Mouse (Mus musculus) kidney, embryonic 15.5 days (tissue): ENCODE results near the gene Ess2. TPM values are rescaled to one million over a fixed set of nuclear protein-coding genes. Genes with fewer than 3 reads are reported as not detected.
A peak's percentile ranks its signal among the peaks of the same experiment; 100 is the strongest.

ENCODE experiments used
- ATAC-seq: fragments of 200-750 bp; cut with Nextera tagmentation; replicated peaks from 2 replicates; pipeline ENCODE4 v1.8.0; 2017; ENCODE audit warnings: moderate TSS enrichment; ENCODE audit not compliant: low FRiP score
- H3K27ac ChIP-seq: fragments of 300-500 bp; sonication (generic); 2 replicates; pipeline ENCODE4 v1.5.1; 2015; ENCODE audit warnings: mild to moderate bottlenecking, inconsistent platforms
- H3K27me3 ChIP-seq: fragments of 300-500 bp; sonication (generic); 2 replicates; pipeline ENCODE4 v1.6.1; 2015; ENCODE audit warnings: inconsistent platforms
- H3K36me3 ChIP-seq: fragments of 300-500 bp; sonication (generic); 2 replicates; pipeline ENCODE4 v1.6.1; 2015; ENCODE audit warnings: inconsistent platforms
- H3K4me1 ChIP-seq: fragments of 300-500 bp; sonication (generic); 2 replicates; pipeline ENCODE4 v1.6.1; 2015; ENCODE audit warnings: inconsistent platforms
- H3K4me2 ChIP-seq: fragments of 300-500 bp; sonication (generic); 2 replicates; pipeline ENCODE4 v1.6.1; 2015; ENCODE audit warnings: moderate library complexity, mild to moderate bottlenecking, inconsistent platforms
- H3K4me3 ChIP-seq: fragments of 300-500 bp; sonication (generic); replicated peaks from 2 replicates; pipeline ENCODE4 v1.5.1; 2015; ENCODE audit warnings: mild to moderate bottlenecking, inconsistent platforms
- H3K9ac ChIP-seq: fragments of 300-500 bp; sonication (generic); 2 replicates; pipeline ENCODE4 v1.6.1; 2015; ENCODE audit warnings: mild to moderate bottlenecking, inconsistent platforms
- H3K9me3 ChIP-seq: fragments of 300-500 bp; sonication (generic); replicated peaks from 2 replicates; pipeline ENCODE4 v1.6.1; 2016; ENCODE audit warnings: inconsistent platforms
- WGBS: fragments of 180-500 bp; shearing (Covaris S2); methylation state at CpG from one replicate; pipeline ENCODE4 v1.1.7; 2015; ENCODE audit warnings: mixed read lengths; 5-methylcytosine and 5-hydroxymethylcytosine counted together
- polyA plus RNA-seq: library from polyadenylated mRNA; unstranded; fragments of >200 nt; fragmentation: Nextera tagmentation; extraction: Ambion mirVana; gene quantifications from 2 replicates; pipeline ENCODE4 v1.2.1, GENCODE M21; 2015

Gene Ess2
- polyA plus RNA-seq, 1 experiment from 2014 or later, result 42.3 TPM

GRCm38 (mm10) chr16:17920586-17920985 lies 9.4 kb upstream of the Ess2 start:
- Histone ChIP-seq H3K4me3 (peak overlapping the region; percentile 62; the same call in 1 of the 2 replicates), H3K36me3 (peaks cover 11% of the 10 kb centered on the region), H3K27ac (no peak overlapping the region), H3K9me3 (0 out of 2 replicates have a peak, but pooled peaks cover 3% of the 10 kb centered on the region), H3K4me2 (peak overlapping the region; percentile 83), H3K4me1 (peaks cover 24% of the 10 kb centered on the region), H3K27me3 (peaks cover 55% of the 10 kb centered on the region), H3K9ac (peak overlapping the region; percentile 86; the same call in 1 of the 2 replicates)
- ATAC-seq, result no peak
- 17% methylated on average over 20 of the region's 20 CpGs for WGBS

- ATAC-seq, result no peak
- peaks cover 79% of the 10 kb centered on the region for H3K27me3 ChIP-seq
- H3K4me3 ChIP-seq, result peak within 1 kb of the TSS; percentile 44
- WGBS, result under 1% methylated on average over 105 of the region's 106 CpGs
- peak within 1 kb of the TSS; percentile 11 for H3K9ac ChIP-seq
- H3K9me3 ChIP-seq, result 0 out of 2 replicates have a peak, but pooled peaks cover 3% of the 10 kb centered on the region
- no peaks in the 10 kb centered on the region for H3K36me3 ChIP-seq
- no peak within 1 kb of the TSS for H3K27ac ChIP-seq
- peak within 1 kb of the TSS; percentile 63 for H3K4me2 ChIP-seq
- H3K4me1 ChIP-seq, result peaks cover 23% of the 10 kb centered on the region
Observed at GRCm38 (mm10) chr16:17914307-17915249, 3.4 kb upstream of the Ess2 start, which contains the start of gene Gsc2. TSS of gene Gsc2 (minus strand) at chr16:17915059.

- Histone ChIP-seq H3K27me3 (no peaks in the 10 kb centered on the region), H3K4me1 (no peaks in the 10 kb centered on the region), H3K27ac (no peak within 1 kb of the TSS), H3K4me3 (no peak within 1 kb of the TSS), H3K36me3 (peaks cover 55% of the 10 kb centered on the region), H3K9ac (no peak within 1 kb of the TSS), H3K9me3 (no peaks in the 10 kb centered on the region), H3K4me2 (no peak within 1 kb of the TSS)
- 93% methylated on average over 14 of the region's 14 CpGs for WGBS
- no peak for ATAC-seq
Observed at GRCm38 (mm10) chr16:17898462-17898861, 12.7 kb downstream of the Ess2 start, which contains the start of the genes Dgcr2 and Tssk2. TSS of gene Dgcr2 (minus strand) at chr16:17898562. TSS of gene Tssk2 (plus strand) at chr16:17898637.

- no peak overlapping the region for H3K27ac ChIP-seq
- no peaks in the 10 kb centered on the region for H3K9me3 ChIP-seq
- H3K27me3 ChIP-seq, result no peaks in the 10 kb centered on the region
- H3K4me1 ChIP-seq, result peaks cover 6% of the 10 kb centered on the region; the same call in 1 of the 2 replicates
- peaks cover 32% of the 10 kb centered on the region for H3K36me3 ChIP-seq
- no peak overlapping the region for H3K9ac ChIP-seq
- no peak overlapping the region for H3K4me2 ChIP-seq
- no peak overlapping the region for H3K4me3 ChIP-seq
- no peak for ATAC-seq
Observed at GRCm38 (mm10) chr16:17896091-17896490, 15.1 kb downstream of the Ess2 start.

GRCm38 (mm10) chr16:17893923-17894322 lies 17.2 kb downstream of the Ess2 start, which contains the start of gene Tssk1:
TSS of gene Tssk1 (plus strand) at chr16:17894223.
- H3K27me3 ChIP-seq, result no peaks in the 10 kb centered on the region
- no peak within 1 kb of the TSS for H3K9ac ChIP-seq
- no peak within 1 kb of the TSS for H3K4me3 ChIP-seq
- H3K9me3 ChIP-seq, result no peaks in the 10 kb centered on the region
- no peak within 1 kb of the TSS for H3K27ac ChIP-seq
- 86% methylated on average over 2 of the region's 2 CpGs for WGBS
- no peak for ATAC-seq
- H3K4me1 ChIP-seq, result peaks cover 21% of the 10 kb centered on the region
- H3K4me2 ChIP-seq, result no peak within 1 kb of the TSS
- peaks cover 10% of the 10 kb centered on the region for H3K36me3 ChIP-seq

- H3K4me2 ChIP-seq, result no peak overlapping the region
- 69% methylated on average over 3 of the region's 3 CpGs for WGBS
- ATAC-seq, result no peak
Observed at GRCm38 (mm10) chr16:17892606-17893005, 18.5 kb downstream of the Ess2 start.

GRCm38 (mm10) chr16:17891567-17891959 lies 19.6 kb downstream of the Ess2 start, which contains the start of gene Gm20518:
TSS of gene Gm20518 (minus strand) at chr16:17891671.
- Histone ChIP-seq H3K4me3 (peak within 1 kb of the TSS; percentile 98), H3K9me3 (no peaks in the 10 kb centered on the region), H3K4me2 (peak within 1 kb of the TSS; percentile 82), H3K9ac (peak within 1 kb of the TSS; percentile 94), H3K27me3 (no peaks in the 10 kb centered on the region), H3K4me1 (peaks cover 21% of the 10 kb centered on the region), H3K27ac (peak within 1 kb of the TSS; percentile 96), H3K36me3 (no peaks in the 10 kb centered on the region)
- under 1% methylated on average over 29 of the region's 38 CpGs for WGBS
- ATAC-seq, result peak; percentile 98

More at GRCm38 (mm10) chr16:17892606-17893005, 18.5 kb downstream of the Ess2 start:
- Histone ChIP-seq H3K27ac (no peak overlapping the region), H3K9me3 (no peaks in the 10 kb centered on the region), H3K27me3 (no peaks in the 10 kb centered on the region), H3K36me3 (no peaks in the 10 kb centered on the region), H3K9ac (no peak overlapping the region), H3K4me1 (peaks cover 21% of the 10 kb centered on the region), H3K4me3 (no peak overlapping the region)

- under 1% methylated on average over 44 of the region's 44 CpGs for WGBS
- Histone ChIP-seq H3K9ac (peak overlapping the region; percentile 94), H3K4me1 (peaks cover 21% of the 10 kb centered on the region), H3K36me3 (no peaks in the 10 kb centered on the region), H3K4me3 (peak overlapping the region; percentile 98), H3K27ac (peak overlapping the region; percentile 96), H3K9me3 (no peaks in the 10 kb centered on the region), H3K27me3 (no peaks in the 10 kb centered on the region), H3K4me2 (peak overlapping the region; percentile 82)
- ATAC-seq, result peak; percentile 75
Observed at GRCm38 (mm10) chr16:17890917-17891566, 20.1 kb downstream of the Ess2 start.

GRCm38 (mm10) chr16:17890342-17890727 lies 20.8 kb downstream of the Ess2 start:
- Histone ChIP-seq H3K4me2 (peak overlapping the region; percentile 82), H3K4me1 (peaks cover 21% of the 10 kb centered on the region), H3K27me3 (no peaks in the 10 kb centered on the region), H3K27ac (no peak overlapping the region), H3K9ac (peak overlapping the region; percentile 94), H3K9me3 (no peaks in the 10 kb centered on the region), H3K4me3 (peak overlapping the region; percentile 98), H3K36me3 (no peaks in the 10 kb centered on the region)
- WGBS, result 44% methylated on average over 2 of the region's 2 CpGs
- ATAC-seq, result no peak

- Histone ChIP-seq H3K9me3 (no peaks in the 10 kb centered on the region), H3K9ac (peak overlapping the region; percentile 94), H3K4me1 (peaks cover 21% of the 10 kb centered on the region), H3K27ac (no peak overlapping the region), H3K36me3 (no peaks in the 10 kb centered on the region), H3K4me3 (peak overlapping the region; percentile 98), H3K4me2 (peak overlapping the region; percentile 82), H3K27me3 (no peaks in the 10 kb centered on the region)
- no peak for ATAC-seq
- 82% methylated on average over 6 of the region's 6 CpGs for WGBS
Observed at GRCm38 (mm10) chr16:17889689-17890341, 21.3 kb downstream of the Ess2 start.

- Histone ChIP-seq H3K36me3 (peaks cover 11% of the 10 kb centered on the region), H3K4me2 (no peak overlapping the region), H3K27me3 (no peaks in the 10 kb centered on the region), H3K4me1 (peaks cover 4% of the 10 kb centered on the region; the same call in 1 of the 2 replicates), H3K4me3 (no peak overlapping the region), H3K9me3 (no peaks in the 10 kb centered on the region), H3K27ac (no peak overlapping the region), H3K9ac (no peak overlapping the region)
- ATAC-seq, result no peak
- WGBS, result 65% methylated on average over 6 of the region's 6 CpGs
Observed at GRCm38 (mm10) chr16:17884116-17884515, 27.0 kb downstream of the Ess2 start.
